Mouse (Mus musculus): ENCODE measurements around the gene 4933428G20Rik. TPM values are rescaled to one million over a fixed set of nuclear protein-coding genes. Genes with fewer than 3 reads are reported as not detected.

4933428G20Rik gene
- polyA plus RNA-seq, 1 experiment from 2014 or later, result 0.12 TPM

DNA sequence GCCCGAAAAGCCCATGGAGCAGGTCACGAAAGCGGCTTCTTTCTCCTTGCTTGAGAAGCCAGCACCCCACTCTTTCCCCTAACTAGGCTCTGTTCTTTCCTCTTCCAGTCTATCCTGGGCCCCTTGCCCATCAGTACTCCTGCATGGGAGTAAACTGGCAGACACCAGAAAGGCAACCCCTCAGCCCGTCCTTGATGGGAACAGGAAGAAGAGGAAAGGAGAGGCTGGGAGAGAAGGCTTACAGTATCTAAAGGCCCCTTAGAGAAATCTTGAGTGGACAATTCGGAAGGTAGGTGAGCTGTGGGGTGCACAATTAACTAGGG, 35.1 kb upstream of the 4933428G20Rik start:
- no peak overlapping the region for H3K27ac ChIP-seq (ENCODE audit: low read depth)
- ATAC-seq (replicated peaks; ENCODE audit: low FRiP score, low TSS enrichment, low read depth) (no peak), DNase-seq (ENCODE audit: low spot score) (peak; percentile 56)
- peaks cover 31% of the 10 kb centered on the region for H3K4me1 ChIP-seq (replicated peaks; ENCODE audit: control insufficient read depth, insufficient read depth, low read length)
- H3K36me3 ChIP-seq (ENCODE audit: control insufficient read depth, insufficient read depth, low read length), result no peaks in the 10 kb centered on the region
- H3K9me3 ChIP-seq (ENCODE audit: control insufficient read depth, low read length), result no peaks in the 10 kb centered on the region
- H3K9ac ChIP-seq (ENCODE audit: low read length), result no peak overlapping the region
- no peak overlapping the region; the same call in 1 of the 2 replicates for H3K4me3 ChIP-seq (ENCODE audit: low read depth, low read length)
- no peak overlapping the region; the same call in 1 of the 2 replicates for H3K4me2 ChIP-seq (ENCODE audit: low read length)
- WGBS, result 27% methylated on average over 5 of the region's 5 CpGs
- H3K27me3 ChIP-seq (replicated peaks; ENCODE audit: control insufficient read depth, insufficient read depth, low read length), result peaks cover 80% of the 10 kb centered on the region

DNA sequence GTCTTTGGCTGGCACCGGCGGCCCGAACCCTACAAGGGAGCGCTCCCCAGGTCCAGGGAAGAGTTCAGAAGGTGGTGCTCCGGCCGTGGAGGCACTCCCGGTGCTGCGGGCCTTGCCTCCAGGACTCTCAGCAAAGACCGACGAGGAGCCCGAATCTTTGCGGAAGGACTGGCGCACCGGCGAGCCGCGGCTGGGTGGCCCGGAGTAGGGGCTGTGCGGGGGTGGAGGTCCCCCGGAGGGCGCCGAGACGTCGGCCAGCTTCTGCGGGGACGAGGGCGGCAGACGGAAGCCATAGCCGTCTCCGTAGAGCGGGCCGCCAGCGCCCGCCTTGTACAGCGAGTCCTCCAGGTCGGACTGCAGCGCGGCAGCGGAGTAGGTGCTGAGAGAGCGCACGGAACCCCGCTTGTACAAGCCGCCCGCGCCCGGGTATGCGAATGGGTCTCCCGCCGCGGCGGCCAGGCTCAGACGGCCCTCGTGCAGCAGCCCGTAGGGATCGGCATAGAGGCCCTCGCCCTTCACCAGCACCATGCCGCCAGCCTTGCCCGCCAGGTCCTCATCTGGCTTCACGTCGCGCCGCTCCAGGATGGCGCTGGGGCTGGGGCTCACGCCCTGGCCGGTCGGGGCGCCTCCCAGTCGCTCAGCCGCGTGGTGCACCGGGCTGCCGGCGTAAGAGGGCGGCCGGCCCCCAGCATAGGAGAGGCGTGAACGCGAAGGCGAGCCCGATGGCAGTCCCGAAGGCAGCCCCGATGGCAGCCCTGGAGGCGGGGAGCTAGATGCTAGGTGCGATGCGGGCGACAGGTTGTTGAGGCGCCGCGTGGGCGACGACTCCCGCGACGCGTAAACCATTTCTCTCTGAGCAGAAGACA, 34.5 kb upstream of the 4933428G20Rik start:
- Histone ChIP-seq H3K36me3 (ENCODE audit: control insufficient read depth, insufficient read depth, low read length) (no peaks in the 10 kb centered on the region), H3K9me3 (ENCODE audit: control insufficient read depth, low read length) (no peaks in the 10 kb centered on the region), H3K4me1 (replicated peaks; ENCODE audit: control insufficient read depth, insufficient read depth, low read length) (peaks cover 31% of the 10 kb centered on the region), H3K27ac (ENCODE audit: low read depth) (no peak overlapping the region), H3K9ac (ENCODE audit: low read length) (no peak overlapping the region), H3K27me3 (replicated peaks; ENCODE audit: control insufficient read depth, insufficient read depth, low read length) (peaks cover 79% of the 10 kb centered on the region), H3K4me3 (ENCODE audit: low read depth, low read length) (peak overlapping the region; percentile 20), H3K4me2 (ENCODE audit: low read length) (peak overlapping the region; percentile 42)
- no peak for ATAC-seq (replicated peaks; ENCODE audit: low FRiP score, low TSS enrichment, low read depth)
- DNase-seq (ENCODE audit: low spot score), result peak; percentile 68
- 1% methylated on average over 92 of the region's 95 CpGs for WGBS

DNA sequence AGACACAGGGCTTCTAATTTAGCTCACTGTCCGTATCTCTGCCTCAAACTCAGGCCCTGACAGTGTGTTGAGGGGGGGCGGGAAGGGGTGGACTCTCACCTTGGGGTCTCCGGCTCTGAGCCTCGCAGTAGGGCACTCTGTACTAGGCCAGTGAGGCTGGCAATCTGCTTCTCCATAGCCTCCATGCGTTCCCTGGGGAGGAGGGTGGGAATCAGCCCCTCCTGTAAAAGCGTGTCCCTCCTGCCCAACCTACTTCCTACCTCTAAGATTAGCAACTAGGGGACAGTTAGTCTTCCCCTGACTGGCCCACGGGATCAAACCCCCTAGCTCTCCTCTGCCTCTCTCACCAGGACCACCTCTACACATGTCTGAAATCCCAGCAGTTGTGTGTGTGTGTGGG, 33.5 kb upstream of the 4933428G20Rik start:
- H3K9me3 ChIP-seq (ENCODE audit: control insufficient read depth, low read length), result no peaks in the 10 kb centered on the region
- DNase-seq (ENCODE audit: low spot score), result no peak
- H3K27me3 ChIP-seq (replicated peaks; ENCODE audit: control insufficient read depth, insufficient read depth, low read length), result peaks cover 69% of the 10 kb centered on the region
- H3K4me2 ChIP-seq (ENCODE audit: low read length), result no peak overlapping the region
- 19% methylated on average over 7 of the region's 7 CpGs for WGBS
- no peak overlapping the region for H3K27ac ChIP-seq (ENCODE audit: low read depth)
- ATAC-seq (replicated peaks; ENCODE audit: low FRiP score, low TSS enrichment, low read depth), result no peak
- no peak overlapping the region for H3K4me3 ChIP-seq (ENCODE audit: low read depth, low read length)
- no peaks in the 10 kb centered on the region for H3K36me3 ChIP-seq (ENCODE audit: control insufficient read depth, insufficient read depth, low read length)
- peaks cover 31% of the 10 kb centered on the region for H3K4me1 ChIP-seq (replicated peaks; ENCODE audit: control insufficient read depth, insufficient read depth, low read length)
- no peak overlapping the region for H3K9ac ChIP-seq (ENCODE audit: low read length)

DNA sequence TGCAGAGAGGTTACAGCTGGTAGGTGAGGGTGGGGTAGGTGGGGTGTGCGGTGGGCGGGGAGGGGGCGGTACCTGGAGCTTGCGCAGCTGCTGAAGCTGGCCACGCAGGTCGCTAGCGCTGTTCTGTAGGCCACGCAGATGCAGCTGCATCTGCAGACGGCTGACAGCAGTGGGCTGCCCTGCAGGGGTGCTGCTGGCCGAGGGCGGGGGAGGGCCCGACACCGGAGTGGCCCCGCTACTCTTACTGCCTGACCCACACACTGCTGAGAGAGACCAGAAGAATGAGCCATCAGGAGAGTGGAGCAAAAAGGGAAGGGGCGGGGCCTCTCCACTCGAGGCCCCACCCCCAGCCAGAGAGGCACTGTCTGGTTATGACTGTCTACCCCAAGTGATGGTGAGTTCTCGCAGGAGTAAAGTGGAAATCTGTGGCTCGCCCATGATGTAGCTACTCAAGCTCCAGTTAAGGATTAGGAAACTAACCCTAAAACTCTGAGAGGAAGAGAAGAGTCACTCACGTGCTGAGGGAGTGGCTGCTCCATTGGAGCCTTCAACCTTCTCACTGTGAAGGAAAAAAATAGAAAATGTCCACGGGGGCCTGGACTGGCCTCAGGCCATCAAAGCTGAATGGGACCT, 32.9 kb upstream of the 4933428G20Rik start:
- H3K4me3 ChIP-seq (ENCODE audit: low read depth, low read length), result peak overlapping the region; percentile 12; the same call in 1 of the 2 replicates
- H3K4me2 ChIP-seq (ENCODE audit: low read length), result peak overlapping the region; percentile 41
- H3K9me3 ChIP-seq (ENCODE audit: control insufficient read depth, low read length), result no peaks in the 10 kb centered on the region
- H3K27me3 ChIP-seq (replicated peaks; ENCODE audit: control insufficient read depth, insufficient read depth, low read length), result peaks cover 63% of the 10 kb centered on the region
- H3K4me1 ChIP-seq (replicated peaks; ENCODE audit: control insufficient read depth, insufficient read depth, low read length), result peaks cover 31% of the 10 kb centered on the region
- peak; percentile 71 for DNase-seq (ENCODE audit: low spot score)
- no peak overlapping the region for H3K27ac ChIP-seq (ENCODE audit: low read depth)
- no peaks in the 10 kb centered on the region for H3K36me3 ChIP-seq (ENCODE audit: control insufficient read depth, insufficient read depth, low read length)
- ATAC-seq (replicated peaks; ENCODE audit: low FRiP score, low TSS enrichment, low read depth), result peak; percentile 8; the same call in 1 of the 2 replicates
- WGBS, result 6% methylated on average over 20 of the region's 20 CpGs
- no peak overlapping the region for H3K9ac ChIP-seq (ENCODE audit: low read length)

DNA sequence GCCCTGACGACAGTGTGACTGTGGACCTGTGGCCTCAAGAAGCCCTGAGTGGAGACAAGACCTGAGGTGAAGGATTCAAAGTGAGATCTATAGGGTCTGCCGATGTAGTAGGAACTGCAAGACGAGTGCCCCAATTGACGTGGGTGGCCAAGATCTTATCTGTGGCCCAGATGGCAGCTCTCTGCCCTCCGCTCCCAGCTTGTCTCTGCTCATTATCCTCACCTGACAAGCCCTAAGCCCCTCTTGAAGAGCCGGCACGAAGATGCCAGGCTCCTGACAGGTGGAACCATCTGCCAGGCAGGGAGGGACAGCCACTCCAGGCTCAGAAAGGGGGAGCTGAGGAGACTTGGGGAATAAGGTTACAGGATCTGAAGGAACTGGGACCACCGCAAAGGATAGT, 32.2 kb upstream of the 4933428G20Rik start:
- Histone ChIP-seq H3K9me3 (ENCODE audit: control insufficient read depth, low read length) (no peaks in the 10 kb centered on the region), H3K4me3 (ENCODE audit: low read depth, low read length) (no peak overlapping the region), H3K36me3 (ENCODE audit: control insufficient read depth, insufficient read depth, low read length) (no peaks in the 10 kb centered on the region), H3K27ac (ENCODE audit: low read depth) (no peak overlapping the region), H3K9ac (ENCODE audit: low read length) (no peak overlapping the region), H3K4me1 (replicated peaks; ENCODE audit: control insufficient read depth, insufficient read depth, low read length) (peaks cover 30% of the 10 kb centered on the region), H3K4me2 (ENCODE audit: low read length) (no peak overlapping the region), H3K27me3 (replicated peaks; ENCODE audit: control insufficient read depth, insufficient read depth, low read length) (peaks cover 56% of the 10 kb centered on the region)
- ATAC-seq (replicated peaks; ENCODE audit: low FRiP score, low TSS enrichment, low read depth), result no peak
- 17% methylated on average over 8 of the region's 8 CpGs for WGBS
- DNase-seq (ENCODE audit: low spot score), result no peak

DNA sequence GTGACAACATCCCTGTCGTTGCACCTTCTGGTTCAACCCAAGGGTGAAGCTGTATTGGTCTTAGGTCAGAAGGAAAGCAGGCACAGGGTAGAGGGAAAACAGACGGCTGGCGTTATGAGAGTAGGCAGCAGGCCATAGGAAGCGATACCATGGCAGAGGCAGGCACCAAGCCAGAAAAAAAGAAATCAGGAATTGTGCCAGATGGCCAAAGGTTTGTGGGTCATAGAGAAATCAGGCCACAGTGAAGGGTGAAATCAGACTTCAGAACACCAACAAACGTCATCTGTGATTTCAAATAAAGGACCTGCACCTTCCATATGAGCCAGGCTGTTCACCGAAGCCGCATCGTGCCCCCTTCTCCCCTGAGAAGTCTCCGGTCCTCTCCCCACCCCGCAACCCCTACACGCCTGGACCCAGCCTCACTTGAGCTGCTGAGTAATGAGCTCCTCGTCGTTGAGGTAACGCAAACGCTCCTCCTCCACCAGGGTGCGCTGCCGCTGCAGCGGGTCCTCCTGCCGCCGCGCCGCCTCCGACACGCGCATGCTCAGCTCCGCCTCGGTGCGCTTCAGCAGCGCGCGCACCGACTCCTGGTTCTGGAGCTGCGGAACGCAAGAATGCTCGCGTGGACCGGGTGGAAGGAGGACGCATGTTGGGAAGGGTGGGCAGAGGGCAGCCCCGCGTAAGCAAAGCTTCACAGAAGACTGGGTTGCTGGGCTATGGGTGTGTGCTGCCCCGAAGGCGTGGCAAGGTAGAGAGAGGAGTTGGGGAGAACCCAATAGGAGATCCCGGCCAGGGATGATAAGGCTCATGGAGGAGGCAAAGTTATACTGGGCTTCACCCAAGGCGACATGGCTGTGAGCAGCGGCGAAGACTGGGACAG, 31.5 kb upstream of the 4933428G20Rik start:
- H3K4me3 ChIP-seq (ENCODE audit: low read depth, low read length), result peak overlapping the region; percentile 39
- peaks cover 49% of the 10 kb centered on the region for H3K27me3 ChIP-seq (replicated peaks; ENCODE audit: control insufficient read depth, insufficient read depth, low read length)
- no peak overlapping the region for H3K27ac ChIP-seq (ENCODE audit: low read depth)
- ATAC-seq (replicated peaks; ENCODE audit: low FRiP score, low TSS enrichment, low read depth), result peak; percentile 67
- H3K9me3 ChIP-seq (ENCODE audit: control insufficient read depth, low read length), result no peaks in the 10 kb centered on the region
- H3K4me2 ChIP-seq (ENCODE audit: low read length), result peak overlapping the region; percentile 70
- no peak overlapping the region for H3K9ac ChIP-seq (ENCODE audit: low read length)
- DNase-seq (ENCODE audit: low spot score), result peak; percentile 88
- WGBS, result 5% methylated on average over 46 of the region's 46 CpGs
- peaks cover 23% of the 10 kb centered on the region for H3K4me1 ChIP-seq (replicated peaks; ENCODE audit: control insufficient read depth, insufficient read depth, low read length)
- H3K36me3 ChIP-seq (ENCODE audit: control insufficient read depth, insufficient read depth, low read length), result no peaks in the 10 kb centered on the region

DNA sequence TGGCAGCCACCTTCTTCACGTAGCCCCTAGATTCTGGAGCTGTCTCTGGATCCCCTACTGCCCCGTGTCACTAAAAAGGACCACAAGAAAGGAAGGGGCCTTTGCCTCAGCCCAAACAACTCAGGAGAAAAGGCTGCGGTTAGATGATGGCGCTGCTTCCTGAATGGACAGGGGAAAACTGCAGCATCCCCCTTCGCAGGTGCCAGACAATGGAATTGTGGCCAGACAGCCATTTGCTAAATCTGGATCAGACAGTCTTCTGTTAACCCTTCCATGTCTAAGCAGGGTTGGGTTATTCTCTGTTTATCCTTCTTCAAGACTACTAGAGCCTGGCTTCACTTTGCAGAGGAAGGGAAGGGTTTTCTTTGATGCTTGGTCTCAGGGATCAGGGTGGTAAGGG, 30.8 kb upstream of the 4933428G20Rik start:
- ATAC-seq (replicated peaks; ENCODE audit: low FRiP score, low TSS enrichment, low read depth) (no peak), DNase-seq (ENCODE audit: low spot score) (no peak)
- no peak overlapping the region for H3K9ac ChIP-seq (ENCODE audit: low read length)
- peaks cover 42% of the 10 kb centered on the region for H3K27me3 ChIP-seq (replicated peaks; ENCODE audit: control insufficient read depth, insufficient read depth, low read length)
- H3K4me3 ChIP-seq (ENCODE audit: low read depth, low read length), result no peak overlapping the region
- H3K4me1 ChIP-seq (replicated peaks; ENCODE audit: control insufficient read depth, insufficient read depth, low read length), result peaks cover 21% of the 10 kb centered on the region
- WGBS, result 64% methylated on average over 5 of the region's 5 CpGs
- H3K9me3 ChIP-seq (ENCODE audit: control insufficient read depth, low read length), result no peaks in the 10 kb centered on the region
- H3K4me2 ChIP-seq (ENCODE audit: low read length), result no peak overlapping the region
- H3K36me3 ChIP-seq (ENCODE audit: control insufficient read depth, insufficient read depth, low read length), result no peaks in the 10 kb centered on the region
- H3K27ac ChIP-seq (ENCODE audit: low read depth), result no peak overlapping the region

DNA sequence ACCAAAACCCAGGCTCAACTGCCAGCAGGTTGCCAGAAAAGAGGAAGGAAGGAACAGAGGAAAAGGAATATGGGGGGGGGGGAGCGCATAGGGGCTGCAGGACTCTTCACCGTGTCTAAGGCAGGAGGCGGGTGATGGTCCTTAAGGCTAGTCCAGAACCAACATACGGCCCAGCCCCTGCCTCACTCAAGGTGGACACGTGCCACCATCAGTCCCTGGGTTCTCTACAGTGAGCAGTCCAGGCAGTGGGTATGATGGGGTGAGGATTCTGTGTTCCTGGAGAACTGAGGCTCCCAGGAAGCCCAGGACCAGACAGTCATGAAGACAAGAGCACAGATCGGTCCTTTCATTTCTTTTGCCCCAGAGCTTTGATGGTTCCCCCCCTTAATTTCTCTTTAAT, 29.9 kb upstream of the 4933428G20Rik start:
- Histone ChIP-seq H3K27ac (ENCODE audit: low read depth) (no peak overlapping the region), H3K9me3 (ENCODE audit: control insufficient read depth, low read length) (no peaks in the 10 kb centered on the region), H3K4me3 (ENCODE audit: low read depth, low read length) (no peak overlapping the region), H3K4me1 (replicated peaks; ENCODE audit: control insufficient read depth, insufficient read depth, low read length) (peaks cover 18% of the 10 kb centered on the region), H3K27me3 (replicated peaks; ENCODE audit: control insufficient read depth, insufficient read depth, low read length) (peaks cover 33% of the 10 kb centered on the region), H3K4me2 (ENCODE audit: low read length) (no peak overlapping the region), H3K9ac (ENCODE audit: low read length) (no peak overlapping the region), H3K36me3 (ENCODE audit: control insufficient read depth, insufficient read depth, low read length) (no peaks in the 10 kb centered on the region)
- 85% methylated on average over 6 of the region's 6 CpGs for WGBS
- ATAC-seq (replicated peaks; ENCODE audit: low FRiP score, low TSS enrichment, low read depth) (no peak), DNase-seq (ENCODE audit: low spot score) (no peak)

All from intestine, embryonic 14.5 days (tissue).